In the genomic region with DNA sequence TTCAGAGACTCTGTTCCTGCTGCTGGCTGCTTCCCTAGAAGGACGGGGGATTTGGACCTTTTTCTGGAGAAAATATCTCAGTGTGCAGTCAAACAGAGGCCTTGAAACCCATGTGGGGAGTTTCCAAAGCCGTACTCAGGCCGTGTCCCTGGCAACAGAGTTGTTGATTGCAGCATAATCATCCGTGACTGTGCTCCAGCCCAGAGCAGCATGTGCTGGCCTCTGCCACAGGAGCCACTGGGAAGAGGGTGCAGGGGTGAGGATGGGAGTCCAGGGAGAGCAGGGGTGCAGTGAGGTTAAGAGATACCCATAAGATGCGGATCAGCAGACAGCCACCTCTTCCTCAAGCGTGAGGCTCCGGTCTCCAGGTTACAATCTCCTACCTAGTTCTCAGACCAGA, we compare ENCODE assay signal across 19 mouse cellular contexts. TPM values are rescaled to one million over a fixed set of nuclear protein-coding genes. Genes with fewer than 3 reads are reported as not detected.
A peak's percentile ranks its signal among the peaks of the same experiment; 100 is the strongest.
DNase-seq lines count a peak whose midpoint lies in the region; ATAC-seq lines count a peak whose summit lies in the region.
"Had no signal": no experiment of that assay in that cellular context is flagged by ENCODE, and none has a peak within 500 bp of the region (broad histone marks: within the 10 kb centered on the region; RNA-seq: fewer than 3 reads in every experiment).

No protein-coding gene starts in this region.

- intact Hi-C loops in heart, postnatal 14 days (cut with DNase I), result no loop called here

- 59% methylated on average over 7 of the region's 7 CpGs for WGBS in midbrain, embryonic 11.5 days
- WGBS in midbrain, embryonic 16.5 days, result 51% methylated on average over 7 of the region's 7 CpGs
- WGBS in intestine, embryonic 15.5 days, result 64% methylated on average over 7 of the region's 7 CpGs

- no peak overlapping the region for H3K27ac ChIP-seq in midbrain, embryonic 11.5 days (ENCODE audit: low read depth, low read length)
- H3K27ac ChIP-seq in midbrain, embryonic 16.5 days (ENCODE audit: low read length), result no peak overlapping the region
- no peak overlapping the region for H3K27ac ChIP-seq in intestine, embryonic 15.5 days

- H3K4me2 ChIP-seq in midbrain, embryonic 11.5 days, result no peak overlapping the region
- H3K4me2 ChIP-seq in midbrain, embryonic 16.5 days (ENCODE audit: low read length), result no peak overlapping the region
- H3K4me2 ChIP-seq in intestine, embryonic 15.5 days (replicated peaks), result no peak overlapping the region
- H3K4me2 ChIP-seq: liver, embryonic 11.5 days had no signal

- H3K9ac ChIP-seq in midbrain, embryonic 11.5 days (ENCODE audit: low read length), result no peak overlapping the region
- H3K9ac ChIP-seq in midbrain, embryonic 16.5 days (ENCODE audit: low read depth, low read length), result no peak overlapping the region
- no peak overlapping the region for H3K9ac ChIP-seq in intestine, embryonic 15.5 days
- H3K9ac ChIP-seq: forebrain, postnatal 0 days had no signal

- H3K9me3 ChIP-seq in midbrain, embryonic 11.5 days (ENCODE audit: control insufficient read depth, low read length), result no peaks in the 10 kb centered on the region
- H3K9me3 ChIP-seq in midbrain, embryonic 16.5 days (replicated peaks; ENCODE audit: control insufficient read depth, low read length, poor library complexity, severe bottlenecking), result no peaks in the 10 kb centered on the region
- no peaks in the 10 kb centered on the region for H3K9me3 ChIP-seq in intestine, embryonic 15.5 days

- H3K4me3 ChIP-seq in midbrain, embryonic 11.5 days (ENCODE audit: low read depth, low read length), result no peak overlapping the region
- H3K4me3 ChIP-seq in midbrain, embryonic 16.5 days (ENCODE audit: low read depth, low read length), result no peak overlapping the region
- no peak overlapping the region for H3K4me3 ChIP-seq in intestine, embryonic 15.5 days (replicated peaks)

- H3K4me1 ChIP-seq in midbrain, embryonic 11.5 days (ENCODE audit: control insufficient read depth, insufficient read depth, low read length), result peaks cover 2% of the 10 kb centered on the region
- peaks cover 4% of the 10 kb centered on the region for H3K4me1 ChIP-seq in midbrain, embryonic 16.5 days (ENCODE audit: control insufficient read depth, insufficient read depth, low read length)
- no peaks in the 10 kb centered on the region for H3K4me1 ChIP-seq in intestine, embryonic 15.5 days (replicated peaks)

- no peaks in the 10 kb centered on the region for H3K36me3 ChIP-seq in midbrain, embryonic 11.5 days (ENCODE audit: control insufficient read depth, insufficient read depth, low read length)
- no peaks in the 10 kb centered on the region for H3K36me3 ChIP-seq in midbrain, embryonic 16.5 days (ENCODE audit: control insufficient read depth, insufficient read depth, low read length)
- no peaks in the 10 kb centered on the region for H3K36me3 ChIP-seq in intestine, embryonic 15.5 days

- peak; percentile 96 for DNase-seq in heart, adult 11 months
- no peak for DNase-seq in heart, postnatal 14 days
- peak; percentile 81 for DNase-seq in midbrain, embryonic 11.5 days (ENCODE audit: low spot score, missing footprints)
- DNase-seq in testis, postnatal 14 days (ENCODE audit: low spot score), result peak; percentile 66
- DNase-seq in right cerebral cortex, adult 18-20 months, result no peak
- DNase-seq: B cell, adult 2 months; cerebellum, adult 9-10 months; forebrain, postnatal 0 days; layer of hippocampus, postnatal 36 days; lung, postnatal 36 days; spleen, adult 18-20 months; thymus, adult 2 months had no signal

- ATAC-seq in midbrain, embryonic 11.5 days (ENCODE audit: low FRiP score), result no peak
- ATAC-seq in midbrain, embryonic 16.5 days, result no peak
- ATAC-seq in erythroblast, adult 5-6 weeks (replicated peaks; ENCODE audit: low FRiP score, poor library complexity, severe bottlenecking), result peak; percentile 22; the same call in 1 of the 2 replicates
- ATAC-seq in intestine, embryonic 15.5 days, result no peak
- ATAC-seq: forebrain, postnatal 0 days had no signal

- no peaks in the 10 kb centered on the region for H3K27me3 ChIP-seq in midbrain, embryonic 11.5 days (ENCODE audit: control insufficient read depth, insufficient read depth, low read length)
- H3K27me3 ChIP-seq in midbrain, embryonic 16.5 days (ENCODE audit: control insufficient read depth, insufficient read depth, low read depth, low read length), result no peaks in the 10 kb centered on the region
- H3K27me3 ChIP-seq in intestine, embryonic 15.5 days (replicated peaks), result no peaks in the 10 kb centered on the region

RNA-seq across cellular contexts. Expression of a gene that starts 2.7 kb away (rescaled TPM):
- total RNA-seq in heart, postnatal 14 days (2021), result not detected
- polyA plus RNA-seq in midbrain, embryonic 11.5 days (2014; fragmentation: Nextera tagmentation; extraction: Ambion mirVana), result not detected in 2 replicates
- 0.40 and 0.62 TPM in 2 replicates for polyA plus RNA-seq in midbrain, embryonic 16.5 days (2015; fragmentation: Nextera tagmentation; extraction: Ambion mirVana)
- total RNA-seq in erythroblast, adult 5-6 weeks (2015; ENCODE audit: low replicate concordance), result not detected in 2 replicates
- total RNA-seq in erythroblast, adult 5-6 weeks (2017; ENCODE audit: low replicate concordance), result 0.77 TPM in 1 of 2 replicates, not detected in the other
- not detected in 2 replicates for polyA plus RNA-seq in intestine, embryonic 15.5 days (2015; fragmentation: Nextera tagmentation; extraction: Ambion mirVana)
- total RNA-seq: forebrain, postnatal 0 days; MEL had no signal
- polyA plus RNA-seq: heart, postnatal 0 days; intestine, embryonic 14.5 days had no signal

RNA-seq across cellular contexts. Expression of a gene that starts 30.6 kb away (rescaled TPM):
- total RNA-seq in heart, postnatal 14 days (2021), result 100 to 1,000 TPM; 400 to 427 TPM
- 49.4 and 51.5 TPM in 2 replicates for polyA plus RNA-seq in midbrain, embryonic 11.5 days (2014; fragmentation: Nextera tagmentation; extraction: Ambion mirVana)
- polyA plus RNA-seq in midbrain, embryonic 16.5 days (2015; fragmentation: Nextera tagmentation; extraction: Ambion mirVana), result 53.5 and 61.2 TPM in 2 replicates
- total RNA-seq in erythroblast, adult 5-6 weeks (2015; ENCODE audit: low replicate concordance), result 4.4 and 10.7 TPM in 2 replicates
- 27.3 and 54.5 TPM in 2 replicates for total RNA-seq in erythroblast, adult 5-6 weeks (2017; ENCODE audit: low replicate concordance)
- 97.5 and 110 TPM in 2 replicates for polyA plus RNA-seq in intestine, embryonic 15.5 days (2015; fragmentation: Nextera tagmentation; extraction: Ambion mirVana)

RNA-seq across cellular contexts. Expression of a gene that starts 30.7 kb away (rescaled TPM):
- total RNA-seq in heart, postnatal 14 days (2021), result 10 to 100 TPM; 76.8 to 92.4 TPM
- 134 and 154 TPM in 2 replicates for polyA plus RNA-seq in midbrain, embryonic 11.5 days (2014; fragmentation: Nextera tagmentation; extraction: Ambion mirVana)
- polyA plus RNA-seq in midbrain, embryonic 16.5 days (2015; fragmentation: Nextera tagmentation; extraction: Ambion mirVana), result 188 and 194 TPM in 2 replicates
- total RNA-seq in erythroblast, adult 5-6 weeks (2015; ENCODE audit: low replicate concordance), result 16.7 and 30.3 TPM in 2 replicates
- total RNA-seq in erythroblast, adult 5-6 weeks (2017; ENCODE audit: low replicate concordance), result 27.0 and 27.2 TPM in 2 replicates
- 89.8 and 94.6 TPM in 2 replicates for polyA plus RNA-seq in intestine, embryonic 15.5 days (2015; fragmentation: Nextera tagmentation; extraction: Ambion mirVana)

RNA-seq across cellular contexts. Expression of a gene that starts 35.7 kb away (rescaled TPM):
- total RNA-seq in heart, postnatal 14 days (2021), result 1 to 10 TPM; 2.8 to 3.2 TPM
- polyA plus RNA-seq in midbrain, embryonic 11.5 days (2014; fragmentation: Nextera tagmentation; extraction: Ambion mirVana), result 9.4 and 10.4 TPM in 2 replicates
- 38.4 and 55.8 TPM in 2 replicates for polyA plus RNA-seq in midbrain, embryonic 16.5 days (2015; fragmentation: Nextera tagmentation; extraction: Ambion mirVana)
- total RNA-seq in erythroblast, adult 5-6 weeks (2015; ENCODE audit: low replicate concordance), result 0.63 TPM in 1 of 2 replicates, not detected in the other
- 0.77 and 2.4 TPM in 2 replicates for total RNA-seq in erythroblast, adult 5-6 weeks (2017; ENCODE audit: low replicate concordance)
- polyA plus RNA-seq in intestine, embryonic 15.5 days (2015; fragmentation: Nextera tagmentation; extraction: Ambion mirVana), result 23.0 and 24.3 TPM in 2 replicates
- total RNA-seq: MEL had no signal

RNA-seq across cellular contexts. Expression of a gene that starts 49.7 kb away (rescaled TPM):
- total RNA-seq in heart, postnatal 14 days (2021), result 10 to 100 TPM; 65.4 to 65.8 TPM
- polyA plus RNA-seq in midbrain, embryonic 11.5 days (2014; fragmentation: Nextera tagmentation; extraction: Ambion mirVana), result 160 and 169 TPM in 2 replicates
- polyA plus RNA-seq in midbrain, embryonic 16.5 days (2015; fragmentation: Nextera tagmentation; extraction: Ambion mirVana), result 111 and 112 TPM in 2 replicates
- 29.8 and 37.4 TPM in 2 replicates for total RNA-seq in erythroblast, adult 5-6 weeks (2015; ENCODE audit: low replicate concordance)
- 26.9 and 36.0 TPM in 2 replicates for total RNA-seq in erythroblast, adult 5-6 weeks (2017; ENCODE audit: low replicate concordance)
- polyA plus RNA-seq in intestine, embryonic 15.5 days (2015; fragmentation: Nextera tagmentation; extraction: Ambion mirVana), result 126 and 134 TPM in 2 replicates

Comparison
In these comparisons a context has a peak if more than half of its experiments do, and no peak if none do; other contexts are left out.
1. DNase-seq: peak in heart, adult 11 months (single experiment), midbrain, embryonic 11.5 days (single experiment) and testis, postnatal 14 days (single experiment); none in heart, postnatal 14 days (0 of 2) and right cerebral cortex, adult 18-20 months (single experiment).